ENCODE assay signal across 14 mouse cellular contexts in the genomic region with DNA sequence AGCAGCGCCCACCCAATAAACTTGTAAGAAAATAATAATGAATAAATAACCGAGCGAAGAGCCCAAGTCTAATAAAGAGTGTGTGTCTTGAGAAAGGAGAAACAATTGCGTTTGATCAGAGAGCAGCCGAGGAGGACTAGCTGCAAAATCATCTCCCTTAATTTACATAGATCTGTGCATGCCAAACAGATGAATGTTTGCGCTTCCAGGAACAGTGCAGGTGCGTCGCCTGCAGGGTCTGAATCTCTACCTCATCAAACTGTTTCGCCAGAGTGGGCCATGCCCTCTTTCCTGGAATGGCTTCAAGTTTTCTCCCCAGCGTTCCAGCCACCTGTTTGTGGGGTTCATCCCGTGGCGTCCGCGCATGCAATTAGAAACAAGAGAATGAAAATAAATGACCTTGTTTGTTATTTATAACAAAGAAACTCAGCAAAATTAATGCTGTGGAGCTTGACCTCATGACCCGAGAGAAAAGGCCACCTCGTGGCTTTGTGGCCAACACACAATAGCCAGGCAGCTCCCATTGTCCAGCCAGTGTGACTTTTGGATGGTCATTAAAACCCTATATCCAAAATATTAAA. TPM values are rescaled to one million over a fixed set of nuclear protein-coding genes. Genes with fewer than 3 reads are reported as not detected.
DNase-seq lines count a peak whose midpoint lies in the region; ATAC-seq and TF ChIP-seq lines count a peak whose summit lies in the region.
"Had no signal": no experiment of that assay in that cellular context is flagged by ENCODE, and none has a peak within 500 bp of the region (broad histone marks: within the 10 kb centered on the region; RNA-seq: fewer than 3 reads in every experiment).

No protein-coding gene starts in this region.

- H3K4me3 ChIP-seq in left cerebral cortex, adult 2 months = no peak overlapping the region
- no peak overlapping the region for H3K4me3 ChIP-seq in forebrain, postnatal 0 days (ENCODE audit: low read depth, low read length)
- no peak overlapping the region for H3K4me3 ChIP-seq in midbrain, embryonic 15.5 days
- H3K4me3 ChIP-seq in lung, adult 2 months (replicated peaks; ENCODE audit: extremely low read depth, low read depth, low read length) = no peak overlapping the region
- no peak overlapping the region for H3K4me3 ChIP-seq in kidney, embryonic 16.5 days (ENCODE audit: low read length)
- H3K4me3 ChIP-seq: layer of hippocampus, adult 2 months; lung, embryonic 15.5 days; midbrain, embryonic 12.5 days had no signal

- H3K27ac ChIP-seq in left cerebral cortex, adult 2 months = no peak overlapping the region
- H3K27ac ChIP-seq in forebrain, postnatal 0 days (ENCODE audit: low read depth, low read length) = no peak overlapping the region
- 0 out of 2 replicates have a peak overlapping the region, but pooled peaks have one; percentile 20 for H3K27ac ChIP-seq in midbrain, embryonic 15.5 days
- no peak overlapping the region for H3K27ac ChIP-seq in kidney, embryonic 16.5 days (ENCODE audit: low read length)
- H3K27ac ChIP-seq: layer of hippocampus, adult 2 months; lung, embryonic 15.5 days; midbrain, embryonic 12.5 days had no signal

- H3K36me3 ChIP-seq in forebrain, postnatal 0 days (ENCODE audit: insufficient read depth) = no peaks in the 10 kb centered on the region
- H3K36me3 ChIP-seq in midbrain, embryonic 15.5 days (replicated peaks) = no peaks in the 10 kb centered on the region
- no peaks in the 10 kb centered on the region for H3K36me3 ChIP-seq in kidney, embryonic 16.5 days (ENCODE audit: insufficient read depth, low read length)
- H3K36me3 ChIP-seq: lung, embryonic 15.5 days; midbrain, embryonic 12.5 days had no signal

- ATAC-seq in forebrain, postnatal 0 days = no peak
- no peak for ATAC-seq in midbrain, embryonic 15.5 days (replicated peaks)
- ATAC-seq in kidney, embryonic 16.5 days (ENCODE audit: low FRiP score, low TSS enrichment) = no peak

- DNase-seq in left cerebral cortex, postnatal 4 days = peak; percentile 25
- DNase-seq in left cerebral cortex, adult 2 months (ENCODE audit: extremely low spot score in 1 of 2, low spot score in 2 of 2) = no peak
- DNase-seq in forebrain, postnatal 0 days = peak; percentile 24
- DNase-seq in spleen, postnatal 4 days (ENCODE audit: low spot score in 2 of 2) = no peak
- no peak for DNase-seq in lung, adult 2 months
- DNase-seq: cerebellum, adult 18-20 months; right cerebral cortex, postnatal 14 days had no signal

- intact Hi-C loops in left cerebral cortex, postnatal 4 days (cut with DNase I) = no loop called here
- intact Hi-C loops in left cerebral cortex, adult 2 months (cut with DNase I) = no loop called here

- H3K27me3 ChIP-seq in forebrain, postnatal 0 days (ENCODE audit: insufficient read depth, low read length) = no peaks in the 10 kb centered on the region
- H3K27me3 ChIP-seq in midbrain, embryonic 15.5 days (replicated peaks) = no peaks in the 10 kb centered on the region
- H3K27me3 ChIP-seq in kidney, embryonic 16.5 days (ENCODE audit: insufficient read depth, low read length) = peaks cover 3% of the 10 kb centered on the region; the same call in 1 of the 2 replicates
- H3K27me3 ChIP-seq: lung, embryonic 15.5 days had no signal

- no peaks in the 10 kb centered on the region for H3K9me3 ChIP-seq in forebrain, postnatal 0 days (ENCODE audit: low read length)
- no peaks in the 10 kb centered on the region for H3K9me3 ChIP-seq in midbrain, embryonic 15.5 days
- H3K9me3 ChIP-seq in kidney, embryonic 16.5 days (ENCODE audit: low read length) = no peaks in the 10 kb centered on the region
- H3K9me3 ChIP-seq: lung, embryonic 15.5 days; midbrain, embryonic 12.5 days had no signal

- no peak for TF ChIP-seq CTCF in left cerebral cortex, adult 2 months (IDR thresholded peaks at IDR 0.05)
- no peak for TF ChIP-seq CTCF in forebrain, postnatal 0 days (IDR thresholded peaks at IDR 0.05; ENCODE audit: low read depth)
- no peak for TF ChIP-seq CTCF in lung, adult 2 months (IDR thresholded peaks at IDR 0.05; ENCODE audit: insufficient read depth, low read length)

- peaks cover 6% of the 10 kb centered on the region; the same call in 1 of the 2 replicates for H3K4me1 ChIP-seq in forebrain, postnatal 0 days (ENCODE audit: insufficient read depth)
- peaks cover 21% of the 10 kb centered on the region for H3K4me1 ChIP-seq in midbrain, embryonic 15.5 days
- H3K4me1 ChIP-seq in lung, adult 2 months (ENCODE audit: control insufficient read depth, insufficient read depth, low read length) = peaks cover 8% of the 10 kb centered on the region
- peaks cover 12% of the 10 kb centered on the region for H3K4me1 ChIP-seq in kidney, embryonic 16.5 days (ENCODE audit: insufficient read depth, low read length)

- WGBS in forebrain, postnatal 0 days = 17% methylated on average over 16 of the region's 16 CpGs
- WGBS in midbrain, embryonic 15.5 days = 18% methylated on average over 16 of the region's 16 CpGs
- WGBS in lung, adult 2 months = 62% methylated on average over 16 of the region's 16 CpGs
- WGBS in kidney, embryonic 16.5 days = 69% methylated on average over 16 of the region's 16 CpGs

- no peak for TF ChIP-seq POLR2A in lung, adult 2 months (IDR thresholded peaks at IDR 0.05; ENCODE audit: borderline replicate concordance, extremely low read depth, low read depth, low read length)

- peak overlapping the region; percentile 26; the same call in 1 of the 2 replicates for H3K4me2 ChIP-seq in forebrain, postnatal 0 days (ENCODE audit: low read depth)
- H3K4me2 ChIP-seq in midbrain, embryonic 15.5 days = peak overlapping the region; percentile 26
- no peak overlapping the region for H3K4me2 ChIP-seq in kidney, embryonic 16.5 days (replicated peaks; ENCODE audit: low read depth, low read length)
- H3K4me2 ChIP-seq: lung, embryonic 15.5 days; midbrain, embryonic 12.5 days had no signal

- no peak overlapping the region for H3K9ac ChIP-seq in forebrain, postnatal 0 days
- H3K9ac ChIP-seq in midbrain, embryonic 15.5 days = no peak overlapping the region
- H3K9ac ChIP-seq in kidney, embryonic 16.5 days (replicated peaks; ENCODE audit: low read length) = no peak overlapping the region
- H3K9ac ChIP-seq: lung, embryonic 15.5 days; midbrain, embryonic 12.5 days had no signal

RNA-seq across cellular contexts. Expression of a gene that starts 5.9 kb away (rescaled TPM):
- 10 to 100 TPM; 26.4 to 27.3 TPM for total RNA-seq in left cerebral cortex, postnatal 4 days (2021)
- total RNA-seq in left cerebral cortex, adult 2 months (2021) = 10 to 100 TPM; 20.7 to 23.2 TPM
- total RNA-seq in forebrain, postnatal 0 days (2014; rRNA removed) = 21.1 and 35.6 TPM in 2 replicates
- polyA plus RNA-seq in forebrain, postnatal 0 days (2015; fragmentation: Nextera tagmentation; extraction: Ambion mirVana) = 21.2 and 26.5 TPM in 2 replicates
- 37.3 and 40.5 TPM in 2 replicates for polyA plus RNA-seq in midbrain, embryonic 15.5 days (2015; fragmentation: Nextera tagmentation; extraction: Ambion mirVana)
- 13.8 and 17.3 TPM in 2 replicates for polyA plus RNA-seq in lung, adult 2 months (2012; rRNA removed)
- polyA plus RNA-seq in kidney, embryonic 16.5 days (2015; fragmentation: Nextera tagmentation; extraction: Ambion mirVana) = 7.9 and 8.8 TPM in 2 replicates
- total RNA-seq: liver, adult 2 months; MEL had no signal

Comparison
In these comparisons a context has a peak if more than half of its experiments do, and no peak if none do; other contexts are left out.
1. DNase-seq: peak in left cerebral cortex, postnatal 4 days (single experiment) and forebrain, postnatal 0 days (single experiment); none in left cerebral cortex, adult 2 months (0 of 2), spleen, postnatal 4 days (0 of 2) and lung, adult 2 months (single experiment).